Mouse (Mus musculus) forebrain, embryonic 14.5 days (tissue): ENCODE data around the gene Msi2. TPM values are rescaled to one million over a fixed set of nuclear protein-coding genes. Genes with fewer than 3 reads are reported as not detected.

Experiments used
- ATAC-seq: fragments of 200-750 bp; cut with Nextera tagmentation; 2 replicates; pipeline ENCODE4 v1.8.0; 2017; ENCODE audit warnings: mild to moderate bottlenecking, moderate library complexity
- DNase-seq: peaks from one replicate; pipeline ENCODE4 v3.0.0-alpha.2; 2015; ENCODE audit warnings: low spot score
- H3K27ac ChIP-seq: fragments of 300-500 bp; sonication (generic); 2 replicates; pipeline ENCODE4 v1.5.1; 2014; ENCODE audit warnings: low read depth, mild to moderate bottlenecking, control low read depth, low read length, moderate library complexity
- H3K27me3 ChIP-seq: fragments of 300-500 bp; sonication (generic); replicated peaks from 2 replicates; pipeline ENCODE4 v1.6.1; 2014; ENCODE audit warnings: low read length, control low read depth, mixed read lengths; ENCODE audit not compliant: control insufficient read depth, insufficient read depth
- H3K36me3 ChIP-seq: fragments of 300-500 bp; sonication (generic); 2 replicates; pipeline ENCODE4 v1.6.1; 2014; ENCODE audit warnings: low read length, control low read depth; ENCODE audit not compliant: control insufficient read depth, insufficient read depth
- H3K4me1 ChIP-seq: fragments of 300-500 bp; sonication (generic); 2 replicates; pipeline ENCODE4 v1.6.1; 2014; ENCODE audit warnings: antibody characterized with exemption, low read length, control low read depth; ENCODE audit not compliant: control insufficient read depth, insufficient read depth
- H3K4me2 ChIP-seq: fragments of 300-500 bp; sonication (generic); 2 replicates; pipeline ENCODE4 v1.6.1; 2014; ENCODE audit warnings: mild to moderate bottlenecking, control low read depth, low read length
- H3K4me3 ChIP-seq: fragments of 300-500 bp; sonication (generic); 2 replicates; pipeline ENCODE4 v1.5.1; 2014; ENCODE audit warnings: low read depth, low read length, control low read depth
- H3K9ac ChIP-seq: fragments of 300-500 bp; sonication (generic); 2 replicates; pipeline ENCODE4 v1.6.1; 2014; ENCODE audit warnings: mild to moderate bottlenecking, low read length, control low read depth, moderate library complexity
- H3K9me3 ChIP-seq: fragments of 300-500 bp; sonication (generic); replicated peaks from 2 replicates; pipeline ENCODE4 v1.6.1; 2016; ENCODE audit warnings: low read length, control low read depth, mixed read lengths; ENCODE audit not compliant: control insufficient read depth
- WGBS: fragments of 180-500 bp; shearing (Covaris S2); extraction: QIAGEN DNeasy Blood & Tissue Kit; methylation state at CpG from one replicate; pipeline ENCODE4 v1.1.7; 2014; 5-methylcytosine and 5-hydroxymethylcytosine counted together
- polyA plus RNA-seq: library from polyadenylated mRNA; unstranded; fragments of >200 nt; fragmentation: Nextera tagmentation; extraction: Ambion mirVana; gene quantifications from 2 replicates; pipeline ENCODE4 v1.2.1, GENCODE M21; 2014

The Msi2 gene
- polyA plus RNA-seq, 1 experiment from 2014 or later = 19.9 TPM

GRCm38 (mm10) chr11:88655786-88656185 lies 62.5 kb downstream of the Msi2 start:
- Histone ChIP-seq H3K4me1 (peaks cover 13% of the 10 kb centered on the region), H3K9me3 (no peaks in the 10 kb centered on the region), H3K4me3 (no peak overlapping the region), H3K36me3 (peaks cover 14% of the 10 kb centered on the region), H3K4me2 (no peak overlapping the region), H3K27ac (no peak overlapping the region), H3K9ac (no peak overlapping the region), H3K27me3 (no peaks in the 10 kb centered on the region)
- no peak for ATAC-seq
- 76% methylated on average over 8 of the region's 8 CpGs for WGBS
- no peak for DNase-seq

GRCm38 (mm10) chr11:88655214-88655566 lies 63.1 kb downstream of the Msi2 start:
- 90% methylated on average over 3 of the region's 3 CpGs for WGBS
- H3K36me3 ChIP-seq = peaks cover 14% of the 10 kb centered on the region
- H3K4me2 ChIP-seq = no peak overlapping the region
- H3K27ac ChIP-seq = no peak overlapping the region
- H3K4me3 ChIP-seq = no peak overlapping the region
- H3K4me1 ChIP-seq = peaks cover 19% of the 10 kb centered on the region
- DNase-seq (no peak), ATAC-seq (no peak)
- H3K9ac ChIP-seq = no peak overlapping the region
- H3K27me3 ChIP-seq = no peaks in the 10 kb centered on the region
- H3K9me3 ChIP-seq = no peaks in the 10 kb centered on the region

- WGBS = 88% methylated on average over 18 of the region's 18 CpGs
Observed at GRCm38 (mm10) chr11:88654391-88655213, 63.7 kb downstream of the Msi2 start.

GRCm38 (mm10) chr11:88650275-88650674 lies 68.0 kb downstream of the Msi2 start:
- H3K27ac ChIP-seq = peak overlapping the region; percentile 65; the same call in 1 of the 2 replicates
- H3K4me3 ChIP-seq = no peak overlapping the region
- WGBS = 12% methylated on average over 4 of the region's 4 CpGs
- H3K27me3 ChIP-seq = no peaks in the 10 kb centered on the region
- no peaks in the 10 kb centered on the region; the same call in 1 of the 2 replicates for H3K36me3 ChIP-seq
- no peaks in the 10 kb centered on the region for H3K9me3 ChIP-seq
- no peak overlapping the region for H3K4me2 ChIP-seq
- peaks cover 58% of the 10 kb centered on the region for H3K4me1 ChIP-seq
- ATAC-seq (peak; percentile 60), DNase-seq (peak; percentile 85)
- no peak overlapping the region for H3K9ac ChIP-seq

More at GRCm38 (mm10) chr11:88654391-88655213, 63.7 kb downstream of the Msi2 start:
- no peaks in the 10 kb centered on the region for H3K9me3 ChIP-seq
- H3K4me3 ChIP-seq = no peak overlapping the region
- H3K36me3 ChIP-seq = peaks cover 14% of the 10 kb centered on the region
- no peak overlapping the region for H3K4me2 ChIP-seq
- H3K27me3 ChIP-seq = no peaks in the 10 kb centered on the region
- H3K9ac ChIP-seq = no peak overlapping the region
- no peak for ATAC-seq
- no peak overlapping the region for H3K27ac ChIP-seq
- DNase-seq = no peak
- peaks cover 22% of the 10 kb centered on the region for H3K4me1 ChIP-seq

GRCm38 (mm10) chr11:88649009-88649408 lies 69.3 kb downstream of the Msi2 start:
- no peaks in the 10 kb centered on the region for H3K27me3 ChIP-seq
- no peak overlapping the region for H3K9ac ChIP-seq
- WGBS = 58% methylated on average over 2 of the region's 2 CpGs
- H3K4me2 ChIP-seq = no peak overlapping the region
- DNase-seq (no peak), ATAC-seq (no peak)
- H3K36me3 ChIP-seq = no peaks in the 10 kb centered on the region; the same call in 1 of the 2 replicates
- H3K4me3 ChIP-seq = no peak overlapping the region
- H3K4me1 ChIP-seq = peaks cover 68% of the 10 kb centered on the region
- no peaks in the 10 kb centered on the region for H3K9me3 ChIP-seq
- no peak overlapping the region; the same call in 1 of the 2 replicates for H3K27ac ChIP-seq

- H3K27ac ChIP-seq = peak overlapping the region; percentile 28; the same call in 1 of the 2 replicates
- WGBS = 28% methylated on average over 5 of the region's 5 CpGs
- 0 out of 2 replicates have a peak overlapping the region, but pooled peaks have one; percentile 7 for H3K4me2 ChIP-seq
- 0 out of 2 replicates have a peak overlapping the region, but pooled peaks have one; percentile 10 for H3K9ac ChIP-seq
- no peaks in the 10 kb centered on the region for H3K27me3 ChIP-seq
- H3K9me3 ChIP-seq = no peaks in the 10 kb centered on the region
- DNase-seq = peak; percentile 66
- no peak overlapping the region for H3K4me3 ChIP-seq
- peaks cover 72% of the 10 kb centered on the region for H3K4me1 ChIP-seq
- ATAC-seq = no peak
- H3K36me3 ChIP-seq = peaks cover 2% of the 10 kb centered on the region; the same call in 1 of the 2 replicates
Observed at GRCm38 (mm10) chr11:88648407-88648806, 69.9 kb downstream of the Msi2 start.

GRCm38 (mm10) chr11:88646493-88646892 lies 71.8 kb downstream of the Msi2 start:
- no peak overlapping the region for H3K4me3 ChIP-seq
- H3K4me1 ChIP-seq = peaks cover 70% of the 10 kb centered on the region
- H3K9me3 ChIP-seq = no peaks in the 10 kb centered on the region
- peaks cover 6% of the 10 kb centered on the region; the same call in 1 of the 2 replicates for H3K36me3 ChIP-seq
- H3K27me3 ChIP-seq = no peaks in the 10 kb centered on the region
- ATAC-seq = no peak
- DNase-seq = no peak
- H3K27ac ChIP-seq = peak overlapping the region; percentile 83; the same call in 1 of the 2 replicates
- no peak overlapping the region for H3K9ac ChIP-seq
- WGBS = 67% methylated on average over 6 of the region's 6 CpGs
- H3K4me2 ChIP-seq = no peak overlapping the region

GRCm38 (mm10) chr11:88645821-88646220 lies 72.5 kb downstream of the Msi2 start:
- Histone ChIP-seq H3K9ac (no peak overlapping the region; the same call in 1 of the 2 replicates), H3K4me2 (no peak overlapping the region; the same call in 1 of the 2 replicates), H3K27ac (peak overlapping the region; percentile 83), H3K4me1 (peaks cover 69% of the 10 kb centered on the region), H3K27me3 (no peaks in the 10 kb centered on the region), H3K9me3 (no peaks in the 10 kb centered on the region), H3K4me3 (no peak overlapping the region), H3K36me3 (peaks cover 7% of the 10 kb centered on the region; the same call in 1 of the 2 replicates)
- DNase-seq (no peak), ATAC-seq (no peak)
- WGBS = 56% methylated on average over 7 of the region's 7 CpGs

- Histone ChIP-seq H3K27me3 (no peaks in the 10 kb centered on the region), H3K4me1 (peaks cover 60% of the 10 kb centered on the region), H3K9ac (peak overlapping the region; percentile 43; the same call in 1 of the 2 replicates), H3K9me3 (no peaks in the 10 kb centered on the region), H3K4me3 (no peak overlapping the region), H3K27ac (peak overlapping the region; percentile 83), H3K36me3 (peaks cover 9% of the 10 kb centered on the region; the same call in 1 of the 2 replicates), H3K4me2 (peak overlapping the region; percentile 29)
- ATAC-seq (peak; percentile 43; the same call in 1 of the 2 replicates), DNase-seq (peak; percentile 72)
- WGBS = 4% methylated on average over 7 of the region's 7 CpGs
Observed at GRCm38 (mm10) chr11:88644719-88645118, 73.6 kb downstream of the Msi2 start.
